Mouse (Mus musculus) small intestine, adult 2 months (tissue): ENCODE measurements around the gene Rhbg.

Source experiments
- CTCF ChIP-seq: fragments of 200-500 bp; IDR thresholded peaks from 2 replicates; pipeline ENCODE4 v1.5.1; 2012; ENCODE audit warnings: low read depth, mild to moderate bottlenecking, control low read depth, inconsistent platforms, low read length, moderate library complexity, mixed read lengths; ENCODE audit not compliant: insufficient replicate concordance, insufficient read length; ENCODE audit errors: extremely low read depth
- POLR2A ChIP-seq: fragments of 200-500 bp; IDR thresholded peaks from 2 replicates; pipeline ENCODE4 v1.6.1; 2012; ENCODE audit warnings: low read depth, mild to moderate bottlenecking, control low read depth, inconsistent platforms, low read length, moderate library complexity

- no peak for TF ChIP-seq CTCF
- no peak for TF ChIP-seq POLR2A
Observed at GRCm38 (mm10) chr3:88232851-88233649, 21.5 kb downstream of the Rhbg start.
